Comparison of ENCODE assay signal across 8 mouse cellular contexts in the genomic region with DNA sequence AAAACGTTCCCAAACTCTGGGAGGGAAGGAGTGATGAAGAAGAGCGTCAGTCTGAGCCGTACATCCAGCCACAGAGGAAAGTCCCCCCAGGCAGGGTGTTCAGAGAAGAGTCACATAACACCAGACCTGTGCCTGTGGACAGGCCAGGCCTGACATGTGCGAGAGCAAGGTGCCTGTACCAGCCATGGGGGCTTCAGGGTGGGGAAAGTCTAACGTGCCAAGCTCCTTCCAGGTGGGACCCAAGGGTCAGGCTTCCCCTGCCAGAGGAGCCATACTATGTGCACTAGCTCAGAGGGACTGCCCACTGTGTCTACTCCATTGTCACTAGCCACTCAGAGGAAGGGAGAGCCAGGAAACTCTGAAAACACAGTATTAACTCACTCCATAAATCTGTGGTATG.
DNase-seq lines count a peak whose midpoint lies in the region; ATAC-seq lines count a peak whose summit lies in the region.
"Not testable (repeated sequence)": the region's sequence is repeated elsewhere in the genome, so short reads cannot be mapped to it uniquely, and the experiment has no call there.

No protein-coding gene starts in this region.

- 80% methylated on average over 2 of the region's 5 CpGs for whole genome bisulfite sequencing in forebrain, embryonic 12.5 days
- WGBS in hindbrain, embryonic 13.5 days, result 73% methylated on average over 2 of the region's 5 CpGs
- 71% methylated on average over 2 of the region's 5 CpGs for whole genome bisulfite sequencing in intestine, embryonic 15.5 days
- WGBS in limb, embryonic 11.5 days, result 84% methylated on average over 2 of the region's 5 CpGs
- 67% methylated on average over 2 of the region's 5 CpGs for WGBS in midbrain, embryonic 14.5 days
- 78% methylated on average over 2 of the region's 5 CpGs for WGBS in stomach, embryonic 16.5 days

- not testable (repeated sequence) for H3K27me3 ChIP-seq in forebrain, embryonic 12.5 days; hindbrain, embryonic 13.5 days; intestine, embryonic 15.5 days (replicated peaks); limb, embryonic 11.5 days (ENCODE audit: control insufficient read depth, insufficient read depth, low read length); midbrain, embryonic 14.5 days (ENCODE audit: control insufficient read depth, insufficient read depth, low read length); stomach, embryonic 16.5 days (ENCODE audit: control insufficient read depth, insufficient read depth, low read length)

- H3K9me3 ChIP-seq in forebrain, embryonic 12.5 days, result peaks cover 14% of the 10 kb centered on the region
- H3K9me3 ChIP-seq in hindbrain, embryonic 13.5 days, result peaks cover 20% of the 10 kb centered on the region; the same call in 1 of the 2 replicates
- not testable (repeated sequence) for H3K9me3 ChIP-seq in intestine, embryonic 15.5 days; limb, embryonic 11.5 days (ENCODE audit: control insufficient read depth, low read length); midbrain, embryonic 14.5 days (ENCODE audit: control insufficient read depth, low read length); stomach, embryonic 16.5 days (replicated peaks; ENCODE audit: control insufficient read depth, low read length)

- H3K9ac ChIP-seq in forebrain, embryonic 12.5 days; hindbrain, embryonic 13.5 days; intestine, embryonic 15.5 days; limb, embryonic 11.5 days (ENCODE audit: low read length); midbrain, embryonic 14.5 days (replicated peaks; ENCODE audit: low read length); stomach, embryonic 16.5 days (ENCODE audit: low read length): not testable (repeated sequence)

- H3K4me2 ChIP-seq in forebrain, embryonic 12.5 days; hindbrain, embryonic 13.5 days; intestine, embryonic 15.5 days (replicated peaks); limb, embryonic 11.5 days (ENCODE audit: low read depth, severe bottlenecking); midbrain, embryonic 14.5 days (ENCODE audit: low read length); stomach, embryonic 16.5 days (ENCODE audit: low read depth, low read length): not testable (repeated sequence)

- H3K4me3 ChIP-seq in forebrain, embryonic 12.5 days (replicated peaks); hindbrain, embryonic 13.5 days; intestine, embryonic 15.5 days (replicated peaks); limb, embryonic 11.5 days (ENCODE audit: low read depth, low read length); midbrain, embryonic 14.5 days (replicated peaks; ENCODE audit: low read depth, low read length); stomach, embryonic 16.5 days (replicated peaks; ENCODE audit: low read length): not testable (repeated sequence)

- peak; percentile 17 for DNase-seq in heart, adult 11 months
- DNase-seq in limb, embryonic 11.5 days (ENCODE audit: low spot score); midbrain, embryonic 14.5 days: not testable (repeated sequence)

- not testable (repeated sequence) for H3K4me1 ChIP-seq in forebrain, embryonic 12.5 days; hindbrain, embryonic 13.5 days (replicated peaks); intestine, embryonic 15.5 days (replicated peaks); limb, embryonic 11.5 days (ENCODE audit: control insufficient read depth, insufficient read depth, low read length); midbrain, embryonic 14.5 days (ENCODE audit: control insufficient read depth, insufficient read depth, low read length); stomach, embryonic 16.5 days (ENCODE audit: control insufficient read depth, insufficient read depth, low read length)

- ATAC-seq in forebrain, embryonic 12.5 days (ENCODE audit: low FRiP score), result 0 out of 2 replicates have a peak, but pooled peaks have one; percentile 39
- ATAC-seq in hindbrain, embryonic 13.5 days (ENCODE audit: low FRiP score), result 0 out of 2 replicates have a peak, but pooled peaks have one; percentile 31
- ATAC-seq in intestine, embryonic 15.5 days, result peak; percentile 31; the same call in 1 of the 2 replicates
- 0 out of 2 replicates have a peak, but pooled peaks have one; percentile 19 for ATAC-seq in limb, embryonic 11.5 days (ENCODE audit: insufficient number of reproducible peaks, low FRiP score, low TSS enrichment, low read depth)
- 0 out of 2 replicates have a peak, but pooled peaks have one; percentile 4 for ATAC-seq in megakaryocyte, adult 5-6 weeks (ENCODE audit: poor library complexity, severe bottlenecking)
- ATAC-seq in midbrain, embryonic 14.5 days (ENCODE audit: low FRiP score, low TSS enrichment), result peak; percentile 54
- peak; percentile 22; the same call in 1 of the 2 replicates for ATAC-seq in stomach, embryonic 16.5 days (ENCODE audit: insufficient read depth, low FRiP score)

- not testable (repeated sequence) for H3K36me3 ChIP-seq in forebrain, embryonic 12.5 days (replicated peaks); hindbrain, embryonic 13.5 days; intestine, embryonic 15.5 days; limb, embryonic 11.5 days (ENCODE audit: control insufficient read depth, insufficient read depth, low read length); midbrain, embryonic 14.5 days (ENCODE audit: control insufficient read depth, insufficient read depth, low read length); stomach, embryonic 16.5 days (ENCODE audit: control insufficient read depth, insufficient read depth, low read length)

- not testable (repeated sequence) for H3K27ac ChIP-seq in forebrain, embryonic 12.5 days; hindbrain, embryonic 13.5 days; intestine, embryonic 15.5 days; limb, embryonic 11.5 days (replicated peaks; ENCODE audit: low read depth, low read length); midbrain, embryonic 14.5 days (replicated peaks; ENCODE audit: low read depth, low read length); stomach, embryonic 16.5 days (ENCODE audit: low read length)

Comparison
In these comparisons a context has a peak if more than half of its experiments do, and no peak if none do; other contexts are left out.
1. ATAC-seq: peak in every context shown above with its lines; median percentile 54 in midbrain, embryonic 14.5 days; 39 in forebrain, embryonic 12.5 days; 31 in hindbrain, embryonic 13.5 days; 31 in intestine, embryonic 15.5 days; 22 in stomach, embryonic 16.5 days; 19 in limb, embryonic 11.5 days; 4 in megakaryocyte, adult 5-6 weeks.